Mouse (Mus musculus): ENCODE data around the gene Asic2. TPM values are rescaled to one million over a fixed set of nuclear protein-coding genes. Genes with fewer than 3 reads are reported as not detected.

Asic2 gene
- total RNA-seq, 2 experiments from 2014 or later, result 2.6 to 4.8 TPM

- DNase-seq, result no peak
Measured at GRCm38 (mm10) chr11:81518001-81518955, 450.0 kb downstream of the Asic2 start.

GRCm38 (mm10) chr11:81515754-81516153 lies 452.5 kb downstream of the Asic2 start:
- DNase-seq, result no peak

- no peak for DNase-seq
Measured at GRCm38 (mm10) chr11:81512434-81512833, 455.8 kb downstream of the Asic2 start.

- no peak for DNase-seq
Measured at GRCm38 (mm10) chr11:81511401-81511800, 456.9 kb downstream of the Asic2 start.

GRCm38 (mm10) chr11:81508385-81509233 lies 459.6 kb downstream of the Asic2 start:
- DNase-seq, result no peak

- DNase-seq, result no peak
Measured at GRCm38 (mm10) chr11:81504791-81505430, 463.3 kb downstream of the Asic2 start.

GRCm38 (mm10) chr11:81501473-81502246 lies 466.6 kb downstream of the Asic2 start:
- no peak for DNase-seq

GRCm38 (mm10) chr11:81498990-81499389 lies 469.3 kb downstream of the Asic2 start:
- DNase-seq, result no peak

- DNase-seq, result no peak
Measured at GRCm38 (mm10) chr11:81497652-81498391, 470.4 kb downstream of the Asic2 start.

- no peak for DNase-seq
Measured at GRCm38 (mm10) chr11:81496446-81496845, 471.8 kb downstream of the Asic2 start.

GRCm38 (mm10) chr11:81492351-81492750 lies 475.9 kb downstream of the Asic2 start:
- DNase-seq, result no peak

- no peak for DNase-seq
Measured at GRCm38 (mm10) chr11:81489144-81489735, 479.0 kb downstream of the Asic2 start.

GRCm38 (mm10) chr11:81488681-81489080 lies 479.6 kb downstream of the Asic2 start:
- no peak for DNase-seq

- peak; percentile 48 for DNase-seq
Measured at GRCm38 (mm10) chr11:81486265-81486940, 481.9 kb downstream of the Asic2 start.

- peak; percentile 6 for DNase-seq
Measured at GRCm38 (mm10) chr11:81481198-81481597, 487.1 kb downstream of the Asic2 start.

- DNase-seq, result peak; percentile 15
Measured at GRCm38 (mm10) chr11:81476231-81476630, 492.0 kb downstream of the Asic2 start.

GRCm38 (mm10) chr11:81474121-81474520 lies 494.1 kb downstream of the Asic2 start:
- peak; percentile 2 for DNase-seq

GRCm38 (mm10) chr11:81462199-81462598 lies 506.1 kb downstream of the Asic2 start:
- peak; percentile 44 for DNase-seq

- no peak for DNase-seq
Measured at GRCm38 (mm10) chr11:81461748-81462147, 506.5 kb downstream of the Asic2 start.

- no peak for DNase-seq
Measured at GRCm38 (mm10) chr11:81454921-81455320, 513.3 kb downstream of the Asic2 start.

Data from adrenal gland, postnatal 10 days (tissue).